Mouse (Mus musculus): ENCODE results near the gene Chchd5.

The Chchd5 gene

DNA sequence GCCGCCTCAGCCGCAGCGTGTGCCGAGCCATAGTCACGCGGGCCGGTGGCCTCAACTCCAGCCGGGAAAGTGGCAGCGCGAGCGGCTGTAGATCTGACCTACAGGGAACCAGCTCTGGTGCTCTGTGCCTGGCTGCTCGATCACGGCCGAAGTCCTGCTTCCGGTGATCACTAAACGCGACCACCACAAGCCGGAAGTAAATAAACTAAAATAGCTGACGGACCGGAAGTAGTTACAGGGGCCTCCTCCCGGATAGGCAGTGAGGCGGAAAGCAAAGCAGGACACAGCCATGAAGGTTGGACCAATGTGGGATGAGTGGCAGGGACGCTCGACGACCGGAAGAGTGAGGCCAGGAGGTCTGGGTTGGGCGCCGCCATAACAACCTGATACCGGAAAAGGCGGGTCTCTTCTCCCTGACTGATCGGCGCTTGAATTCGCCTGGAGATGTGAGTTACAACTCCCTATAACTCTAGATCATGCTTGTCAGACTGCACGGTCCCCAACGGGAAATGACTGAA, at the start of gene Chchd5:
Gene Chchd5, plus strand, starts transcription at position 289 of the 518 bp plus-strand sequence.
- peak; percentile 79 for DNase-seq (ENCODE audit: low read depth, low spot score)
- Histone ChIP-seq H3K36me3 (ENCODE audit: control insufficient read depth, insufficient read depth, low read length, poor library complexity, severe bottlenecking) (peaks cover 6% of the 10 kb centered on the region), H3K27me3 (ENCODE audit: control insufficient read depth, insufficient read depth, low read length, poor library complexity, severe bottlenecking) (no peaks in the 10 kb centered on the region)

- no peak for DNase-seq (ENCODE audit: low read depth, low spot score)
- Histone ChIP-seq H3K27me3 (ENCODE audit: control insufficient read depth, insufficient read depth, low read length, poor library complexity, severe bottlenecking) (no peaks in the 10 kb centered on the region), H3K36me3 (ENCODE audit: control insufficient read depth, insufficient read depth, low read length, poor library complexity, severe bottlenecking) (no peaks in the 10 kb centered on the region)
Observed at GRCm38 (mm10) chr2:129081097-129081496, 48.4 kb upstream of the Chchd5 start.

GRCm38 (mm10) chr2:129083514-129083913, 46.0 kb upstream of the Chchd5 start:
- no peak for DNase-seq (ENCODE audit: low read depth, low spot score)
- no peaks in the 10 kb centered on the region for H3K27me3 ChIP-seq (ENCODE audit: control insufficient read depth, insufficient read depth, low read length, poor library complexity, severe bottlenecking)
- no peaks in the 10 kb centered on the region for H3K36me3 ChIP-seq (ENCODE audit: control insufficient read depth, insufficient read depth, low read length, poor library complexity, severe bottlenecking)

GRCm38 (mm10) chr2:129084959-129085358, 44.5 kb upstream of the Chchd5 start:
- peak; percentile 64 for DNase-seq (ENCODE audit: low read depth, low spot score)
- Histone ChIP-seq H3K27me3 (ENCODE audit: control insufficient read depth, insufficient read depth, low read length, poor library complexity, severe bottlenecking) (no peaks in the 10 kb centered on the region), H3K36me3 (ENCODE audit: control insufficient read depth, insufficient read depth, low read length, poor library complexity, severe bottlenecking) (no peaks in the 10 kb centered on the region)

- no peak for DNase-seq (ENCODE audit: low read depth, low spot score)
- Histone ChIP-seq H3K36me3 (ENCODE audit: control insufficient read depth, insufficient read depth, low read length, poor library complexity, severe bottlenecking) (no peaks in the 10 kb centered on the region), H3K27me3 (ENCODE audit: control insufficient read depth, insufficient read depth, low read length, poor library complexity, severe bottlenecking) (no peaks in the 10 kb centered on the region)
Observed at GRCm38 (mm10) chr2:129087520-129087919, 42.0 kb upstream of the Chchd5 start.

- no peaks in the 10 kb centered on the region for H3K27me3 ChIP-seq (ENCODE audit: control insufficient read depth, insufficient read depth, low read length, poor library complexity, severe bottlenecking)
- DNase-seq (ENCODE audit: low read depth, low spot score), result no peak
Observed at GRCm38 (mm10) chr2:129090370-129090769, 39.1 kb upstream of the Chchd5 start.

DNA sequence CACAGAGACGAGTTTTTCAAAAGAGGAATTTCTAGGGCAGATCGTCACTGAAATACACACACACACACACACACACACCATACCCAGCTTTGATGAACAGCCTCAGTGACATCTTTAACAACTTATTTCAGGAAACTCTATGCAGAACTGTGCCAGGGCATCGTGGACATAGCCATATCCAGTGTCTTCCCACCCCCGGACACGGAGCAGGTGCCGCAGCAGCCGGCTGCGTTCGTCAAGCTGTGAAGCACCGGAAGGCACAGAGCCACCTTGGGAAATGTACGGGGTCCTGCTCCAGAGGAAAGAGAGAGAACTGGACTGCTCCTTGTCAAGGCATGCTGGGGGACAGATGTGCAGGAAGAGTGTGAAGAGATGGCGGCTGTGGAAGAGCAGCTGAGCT, 36.7 kb upstream of the Chchd5 start:
- Histone ChIP-seq H3K27me3 (ENCODE audit: control insufficient read depth, insufficient read depth, low read length, poor library complexity, severe bottlenecking) (no peaks in the 10 kb centered on the region), H3K36me3 (ENCODE audit: control insufficient read depth, insufficient read depth, low read length, poor library complexity, severe bottlenecking) (no peaks in the 10 kb centered on the region)
- no peak for DNase-seq (ENCODE audit: low read depth, low spot score)

More at GRCm38 (mm10) chr2:129090370-129090769, 39.1 kb upstream of the Chchd5 start:
- H3K36me3 ChIP-seq (ENCODE audit: control insufficient read depth, insufficient read depth, low read length, poor library complexity, severe bottlenecking), result no peaks in the 10 kb centered on the region

GRCm38 (mm10) chr2:129093926-129094724, 35.4 kb upstream of the Chchd5 start:
- DNase-seq (ENCODE audit: low read depth, low spot score), result peak; percentile 51
- H3K36me3 ChIP-seq (ENCODE audit: control insufficient read depth, insufficient read depth, low read length, poor library complexity, severe bottlenecking), result no peaks in the 10 kb centered on the region
- H3K27me3 ChIP-seq (ENCODE audit: control insufficient read depth, insufficient read depth, low read length, poor library complexity, severe bottlenecking), result no peaks in the 10 kb centered on the region

DNA sequence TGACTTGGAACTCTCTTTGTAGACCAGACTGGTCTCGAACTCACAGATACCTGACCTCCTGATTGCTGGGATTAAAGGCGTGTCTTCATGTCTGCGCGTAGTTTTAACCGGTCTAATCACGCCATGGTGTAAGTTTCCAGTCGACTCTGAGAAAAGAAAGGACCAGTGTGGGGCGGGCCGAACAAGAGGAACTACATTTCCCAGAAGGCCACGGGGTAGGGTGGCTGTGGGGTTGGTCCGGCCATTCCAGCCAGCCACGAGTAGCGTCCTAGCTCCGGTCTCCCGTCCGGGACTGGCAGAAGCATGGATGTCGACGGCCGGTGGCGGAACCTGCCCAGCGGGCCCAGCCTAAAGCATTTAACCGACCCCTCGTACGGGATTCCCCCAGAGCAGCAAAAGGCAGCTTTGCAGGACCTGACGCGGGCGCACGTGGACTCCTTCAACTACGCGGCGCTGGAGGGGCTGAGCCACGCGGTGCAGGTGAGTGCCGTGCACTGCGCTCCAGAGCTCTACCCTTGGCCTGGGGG, 28.7 kb upstream of the Chchd5 start, which contains the start of gene Polr1b:
Gene Polr1b, plus strand, starts transcription at position 212 of the 527 bp plus-strand sequence.
- peak; percentile 91 for DNase-seq (ENCODE audit: low read depth, low spot score)
- peaks cover 5% of the 10 kb centered on the region for H3K36me3 ChIP-seq (ENCODE audit: control insufficient read depth, insufficient read depth, low read length, poor library complexity, severe bottlenecking)
- H3K27me3 ChIP-seq (ENCODE audit: control insufficient read depth, insufficient read depth, low read length, poor library complexity, severe bottlenecking), result no peaks in the 10 kb centered on the region

- DNase-seq (ENCODE audit: low read depth, low spot score), result no peak
- Histone ChIP-seq H3K27me3 (ENCODE audit: control insufficient read depth, insufficient read depth, low read length, poor library complexity, severe bottlenecking) (no peaks in the 10 kb centered on the region), H3K36me3 (ENCODE audit: control insufficient read depth, insufficient read depth, low read length, poor library complexity, severe bottlenecking) (peaks cover 8% of the 10 kb centered on the region)
Observed at GRCm38 (mm10) chr2:129112924-129113323, 16.6 kb upstream of the Chchd5 start.

GRCm38 (mm10) chr2:129115706-129116367, 13.7 kb upstream of the Chchd5 start:
- Histone ChIP-seq H3K36me3 (ENCODE audit: control insufficient read depth, insufficient read depth, low read length, poor library complexity, severe bottlenecking) (peaks cover 9% of the 10 kb centered on the region), H3K27me3 (ENCODE audit: control insufficient read depth, insufficient read depth, low read length, poor library complexity, severe bottlenecking) (no peaks in the 10 kb centered on the region)
- DNase-seq (ENCODE audit: low read depth, low spot score), result no peak

DNA sequence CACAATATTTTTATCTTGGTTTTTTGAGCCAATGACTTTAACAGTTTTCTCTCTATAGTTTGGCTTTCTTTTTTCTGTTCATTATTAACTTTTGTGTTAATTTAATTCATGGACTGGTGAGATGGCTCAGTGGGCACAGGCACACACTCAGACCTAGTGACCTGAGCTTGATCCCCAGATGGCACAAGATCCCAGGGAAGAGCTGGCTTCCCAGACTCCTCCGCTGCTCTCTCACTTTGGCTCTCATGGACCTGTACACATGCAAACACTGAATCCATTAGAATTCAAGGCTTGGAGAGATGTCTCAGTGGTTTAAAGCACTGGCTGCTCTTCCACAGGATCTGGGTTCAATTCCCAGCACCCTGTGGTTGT, 13.1 kb upstream of the Chchd5 start:
- peaks cover 9% of the 10 kb centered on the region for H3K36me3 ChIP-seq (ENCODE audit: control insufficient read depth, insufficient read depth, low read length, poor library complexity, severe bottlenecking)
- DNase-seq (ENCODE audit: low read depth, low spot score), result no peak

GRCm38 (mm10) chr2:129118061-129118460, 11.4 kb upstream of the Chchd5 start:
- no peak for DNase-seq (ENCODE audit: low read depth, low spot score)
- H3K36me3 ChIP-seq (ENCODE audit: control insufficient read depth, insufficient read depth, low read length, poor library complexity, severe bottlenecking), result peaks cover 5% of the 10 kb centered on the region
- H3K27me3 ChIP-seq (ENCODE audit: control insufficient read depth, insufficient read depth, low read length, poor library complexity, severe bottlenecking), result no peaks in the 10 kb centered on the region

More for the DNA sequence above, 13.1 kb upstream of the Chchd5 start:
- H3K27me3 ChIP-seq (ENCODE audit: control insufficient read depth, insufficient read depth, low read length, poor library complexity, severe bottlenecking), result no peaks in the 10 kb centered on the region

- Histone ChIP-seq H3K27me3 (ENCODE audit: control insufficient read depth, insufficient read depth, low read length, poor library complexity, severe bottlenecking) (no peaks in the 10 kb centered on the region), H3K36me3 (ENCODE audit: control insufficient read depth, insufficient read depth, low read length, poor library complexity, severe bottlenecking) (peaks cover 4% of the 10 kb centered on the region)
- DNase-seq (ENCODE audit: low read depth, low spot score), result no peak
Observed at GRCm38 (mm10) chr2:129121986-129122385, 7.5 kb upstream of the Chchd5 start.

DNA sequence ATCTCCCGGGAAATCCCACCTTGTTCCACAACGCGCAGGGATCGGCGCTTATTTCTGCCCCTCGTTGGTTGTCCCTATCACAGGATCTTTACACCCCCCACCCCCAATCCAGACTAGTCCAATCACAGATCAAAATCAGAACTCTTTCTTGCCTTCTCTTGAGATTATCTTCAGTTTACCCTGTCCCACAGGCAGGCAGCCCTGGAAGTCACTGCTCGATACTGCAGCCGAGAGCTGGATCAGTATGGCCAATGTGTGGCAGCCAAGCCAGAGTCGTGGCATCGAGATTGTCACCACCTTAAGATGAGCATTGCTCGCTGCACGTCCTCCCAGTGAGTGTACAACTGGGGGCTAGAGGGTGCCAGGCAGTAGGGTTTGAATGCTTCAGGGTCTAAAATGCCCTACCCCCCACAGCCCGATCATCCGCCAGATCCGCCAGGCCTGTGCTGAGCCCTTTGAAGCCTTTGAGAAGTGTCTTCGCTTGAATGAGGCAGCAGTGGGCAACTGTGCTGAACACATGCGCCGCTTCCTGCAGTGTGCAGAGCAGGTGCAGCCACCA, 566 bp downstream of the Chchd5 start:
- DNase-seq (ENCODE audit: low read depth, low spot score), result peak; percentile 44
- H3K36me3 ChIP-seq (ENCODE audit: control insufficient read depth, insufficient read depth, low read length, poor library complexity, severe bottlenecking), result peaks cover 6% of the 10 kb centered on the region
- H3K27me3 ChIP-seq (ENCODE audit: control insufficient read depth, insufficient read depth, low read length, poor library complexity, severe bottlenecking), result no peaks in the 10 kb centered on the region

All from splenic B cell, adult 2 months (primary cell).